Mouse (Mus musculus) bone marrow macrophage, adult 2 months (primary cell): Measurements from ENCODE around the gene Bmpr2. TPM values are rescaled to one million over a fixed set of nuclear protein-coding genes. Genes with fewer than 3 reads are reported as not detected.
A peak's percentile ranks its signal among the peaks of the same experiment; 100 is the strongest.

Experiments
- H3K27ac ChIP-seq: 2 replicates; pipeline ENCODE4 v1.5.1; 2012; ENCODE audit warnings: low read depth, low read length; ENCODE audit not compliant: insufficient read depth
- H3K4me1 ChIP-seq: 2 replicates; pipeline ENCODE4 v1.6.1; 2012; ENCODE audit warnings: low read length; ENCODE audit not compliant: control insufficient read depth, insufficient read depth
- H3K4me3 ChIP-seq: 2 replicates; pipeline ENCODE4 v1.5.1; 2012; ENCODE audit warnings: mild to moderate bottlenecking, low read length, moderate library complexity; ENCODE audit not compliant: insufficient read depth
- CTCF ChIP-seq: IDR thresholded peaks from 2 replicates; pipeline ENCODE4 v1.5.1; 2012; ENCODE audit warnings: low read depth, mild to moderate bottlenecking, low read length, moderate library complexity
- POLR2A ChIP-seq: IDR thresholded peaks from 2 replicates; pipeline ENCODE4 v1.6.1; 2012; ENCODE audit warnings: mild to moderate bottlenecking, low read depth, low read length, borderline replicate concordance
- polyA plus RNA-seq: library from polyadenylated mRNA; stranded (reverse); fragments of >200 nt; gene quantifications from 2 replicates; pipeline ENCODE4 v1.2.4, GENCODE M21; 2012; ENCODE audit not compliant: missing spikeins, insufficient read depth, insufficient read length

Gene Bmpr2
- polyA plus RNA-seq, 1 experiment = 26.0 TPM

DNA sequence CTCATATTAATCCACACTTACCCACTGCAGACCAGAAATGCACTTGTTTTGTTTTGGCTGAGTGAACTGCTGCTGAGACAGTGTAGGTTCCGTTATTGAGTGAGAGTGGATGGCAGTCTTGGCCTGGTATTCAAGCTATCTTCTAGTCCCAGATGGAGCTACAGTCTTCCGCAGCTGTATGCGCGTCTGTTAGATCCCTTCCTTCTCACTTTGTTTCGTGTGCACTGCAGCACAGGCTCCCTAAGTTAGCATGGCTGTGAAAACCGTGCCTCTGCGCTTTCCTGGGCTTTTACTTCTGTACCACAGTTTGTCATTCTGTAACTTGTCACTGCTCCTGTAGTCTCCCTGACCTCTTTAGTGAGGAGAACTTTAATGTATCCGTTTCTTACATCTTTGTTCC lies 85.1 kb downstream of the Bmpr2 start:
- no peak overlapping the region for H3K4me3 ChIP-seq
- H3K4me1 ChIP-seq = no peaks in the 10 kb centered on the region
- TF ChIP-seq POLR2A (no peak), CTCF (no peak)
- H3K27ac ChIP-seq = no peak overlapping the region

DNA sequence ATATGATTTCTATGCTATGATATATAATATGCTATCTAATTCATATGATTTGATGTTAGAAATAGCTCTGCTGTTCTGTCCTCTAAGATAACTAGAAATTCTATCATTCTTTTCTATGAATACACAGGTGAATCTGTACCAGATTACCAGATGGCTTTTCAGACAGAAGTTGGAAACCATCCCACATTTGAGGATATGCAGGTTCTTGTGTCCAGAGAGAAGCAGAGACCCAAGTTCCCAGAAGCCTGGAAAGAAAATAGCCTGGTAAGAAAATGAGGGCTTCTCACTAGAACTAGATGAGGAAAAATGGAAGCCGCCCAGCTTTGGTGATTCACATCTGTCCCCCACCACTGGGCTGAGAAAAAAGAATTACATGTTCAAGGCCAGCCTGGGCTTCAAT lies 95.8 kb downstream of the Bmpr2 start:
- TF ChIP-seq POLR2A = no peak
- TF ChIP-seq CTCF = no peak
- H3K4me3 ChIP-seq = no peak overlapping the region
- no peak overlapping the region for H3K27ac ChIP-seq
- H3K4me1 ChIP-seq = no peaks in the 10 kb centered on the region

DNA sequence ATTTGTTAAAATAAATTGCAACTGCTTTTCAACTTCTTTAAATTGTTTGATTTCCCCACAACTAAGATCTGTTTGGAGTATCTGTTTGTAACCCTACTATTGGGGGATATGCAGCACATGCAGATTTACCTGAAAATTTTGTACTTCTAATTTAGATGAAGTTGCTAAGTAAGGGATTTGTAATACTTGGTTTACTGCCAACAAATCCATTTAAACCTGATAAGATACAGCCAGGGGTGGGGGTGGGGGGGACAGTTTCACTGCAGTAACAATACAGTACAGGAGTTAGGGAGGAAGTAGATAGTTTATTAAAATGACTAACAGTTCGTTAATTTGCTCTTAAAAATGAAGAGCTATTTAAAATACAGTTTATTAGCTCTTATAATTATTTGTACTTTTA lies 98.9 kb downstream of the Bmpr2 start:
- no peaks in the 10 kb centered on the region for H3K4me1 ChIP-seq
- H3K4me3 ChIP-seq = no peak overlapping the region
- no peak overlapping the region for H3K27ac ChIP-seq
- no peak for TF ChIP-seq POLR2A
- TF ChIP-seq CTCF = no peak

- H3K4me1 ChIP-seq = no peaks in the 10 kb centered on the region
- TF ChIP-seq POLR2A (no peak), CTCF (no peak)
- H3K4me3 ChIP-seq = no peak overlapping the region
- H3K27ac ChIP-seq = no peak overlapping the region
Measured at GRCm38 (mm10) chr1:59868041-59868440, 104.8 kb downstream of the Bmpr2 start.

DNA sequence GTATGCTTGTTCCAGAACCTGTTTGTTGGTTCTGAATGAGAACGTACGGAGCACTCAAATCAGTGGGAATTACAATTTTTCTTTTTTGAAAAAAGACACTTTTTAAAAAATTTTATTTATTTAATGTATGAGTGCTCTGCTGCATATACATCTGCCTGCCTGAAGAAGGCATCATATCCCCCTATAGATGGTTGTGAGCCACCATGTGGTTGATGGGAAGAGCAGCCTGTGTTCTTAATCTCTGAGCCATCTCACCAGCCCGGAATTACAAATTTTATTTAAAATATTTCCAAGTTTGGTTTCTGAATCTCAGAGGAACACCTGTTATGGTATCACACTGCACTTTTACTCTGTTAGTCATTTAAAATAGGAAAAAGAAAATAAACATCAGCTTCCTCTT lies 110.8 kb downstream of the Bmpr2 start:
- H3K4me3 ChIP-seq = no peak overlapping the region
- H3K27ac ChIP-seq = no peak overlapping the region
- H3K4me1 ChIP-seq = no peaks in the 10 kb centered on the region
- TF ChIP-seq CTCF (no peak), POLR2A (no peak)

DNA sequence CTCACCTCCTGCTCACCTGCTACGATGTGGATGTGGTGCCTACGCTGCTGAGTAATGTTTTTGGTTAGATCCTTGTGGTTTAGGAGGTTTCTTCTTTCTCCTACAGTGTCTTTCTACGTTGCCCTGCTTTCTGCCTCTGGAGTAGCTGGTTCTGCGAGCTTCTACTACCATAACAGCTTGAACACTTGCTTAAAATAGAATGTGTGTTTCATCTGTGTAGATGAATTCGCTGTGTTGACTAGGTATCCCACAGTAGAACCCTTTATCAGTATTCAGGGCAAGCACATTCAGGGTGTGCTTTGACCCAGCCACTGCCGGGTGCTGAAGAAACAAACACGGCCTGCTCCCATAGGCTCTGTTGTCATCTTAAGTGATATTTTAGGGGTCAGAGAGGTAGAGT lies 114.9 kb downstream of the Bmpr2 start:
- Histone ChIP-seq H3K4me1 (peaks cover 5% of the 10 kb centered on the region), H3K4me3 (no peak overlapping the region), H3K27ac (no peak overlapping the region)
- TF ChIP-seq POLR2A (no peak), CTCF (no peak)

DNA sequence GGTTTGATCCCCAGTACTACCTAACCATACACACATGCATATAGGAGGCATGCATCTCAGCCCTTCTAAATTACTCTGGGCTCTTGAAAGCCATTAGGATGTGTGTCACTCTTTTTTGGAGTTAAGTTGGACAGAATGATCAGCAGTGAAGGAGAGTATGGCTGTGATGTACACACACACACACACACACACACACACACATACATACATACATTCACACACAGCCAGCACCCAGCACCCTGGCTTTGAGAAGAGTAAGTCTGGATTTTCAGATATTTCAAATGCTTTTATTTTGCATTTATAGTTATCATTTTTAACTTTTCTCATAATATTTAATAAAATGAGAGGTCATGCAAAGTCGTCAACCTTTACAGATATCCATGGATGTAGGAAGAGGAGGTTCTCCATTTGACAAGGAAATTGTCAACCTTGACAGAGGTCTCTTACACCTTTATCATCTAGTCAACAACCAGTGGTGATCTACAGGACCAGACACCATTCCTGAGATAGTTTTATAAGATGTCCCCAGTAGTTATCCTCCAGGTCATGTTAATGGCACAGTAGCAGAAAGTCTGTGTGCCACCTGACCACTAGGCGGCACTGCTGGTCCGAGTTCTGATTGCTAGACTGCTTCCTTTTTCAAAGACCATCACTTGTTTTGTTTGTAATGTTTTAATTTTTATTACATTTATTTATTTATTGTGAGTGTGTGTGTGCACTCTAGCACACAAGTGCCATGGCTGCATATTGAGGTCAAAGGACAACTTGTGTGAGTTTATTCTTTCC lies 120.3 kb downstream of the Bmpr2 start:
- Histone ChIP-seq H3K4me1 (peaks cover 5% of the 10 kb centered on the region), H3K4me3 (no peak overlapping the region), H3K27ac (no peak overlapping the region)
- TF ChIP-seq CTCF (peak; percentile 89), POLR2A (no peak)

- Histone ChIP-seq H3K4me1 (no peaks in the 10 kb centered on the region), H3K27ac (no peak overlapping the region), H3K4me3 (no peak overlapping the region)
- no peak for TF ChIP-seq CTCF
- TF ChIP-seq POLR2A = no peak
Measured at GRCm38 (mm10) chr1:59886899-59887298, 123.7 kb downstream of the Bmpr2 start.

DNA sequence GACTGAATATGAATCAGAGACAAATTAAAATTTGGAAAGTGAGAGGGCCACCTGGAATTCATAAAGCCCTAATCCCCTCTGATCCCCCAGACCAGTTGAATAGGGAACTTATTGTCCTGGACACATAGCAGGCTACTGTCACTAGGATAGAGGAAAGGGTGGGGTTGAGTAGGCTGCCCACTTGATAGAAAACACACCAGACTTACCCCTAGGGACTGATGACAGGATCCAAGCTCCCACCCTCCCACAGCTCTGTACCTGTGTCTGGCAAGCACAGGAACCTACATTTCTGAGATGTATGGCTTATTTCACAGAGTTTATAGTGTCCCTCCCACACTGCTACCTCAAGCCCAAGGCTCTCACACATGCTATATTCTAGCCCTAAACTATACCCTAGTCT lies 124.8 kb downstream of the Bmpr2 start:
- no peak overlapping the region for H3K4me3 ChIP-seq
- TF ChIP-seq POLR2A = no peak
- TF ChIP-seq CTCF = no peak
- H3K4me1 ChIP-seq = no peaks in the 10 kb centered on the region
- H3K27ac ChIP-seq = no peak overlapping the region

DNA sequence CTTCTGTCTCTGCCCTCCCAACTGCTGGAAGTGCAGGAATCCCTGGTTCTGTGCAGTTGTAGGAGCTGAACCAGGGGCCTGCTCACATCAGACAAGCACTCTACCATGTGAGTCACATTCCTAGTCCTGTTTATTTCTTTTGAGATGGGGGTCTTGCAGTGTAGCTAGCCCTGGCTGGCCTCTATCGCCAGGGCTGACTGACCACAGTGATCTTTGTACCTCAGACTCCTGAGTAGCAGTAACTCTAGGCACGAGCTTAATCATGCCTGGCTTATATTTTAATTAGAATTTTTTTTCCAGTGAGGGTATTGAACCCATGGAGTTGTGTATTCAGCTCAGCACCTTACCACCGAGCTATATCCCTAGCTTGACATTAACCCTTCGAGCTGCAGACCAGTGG lies 128.0 kb downstream of the Bmpr2 start:
- Histone ChIP-seq H3K4me3 (no peak overlapping the region), H3K27ac (no peak overlapping the region), H3K4me1 (peaks cover 14% of the 10 kb centered on the region)
- TF ChIP-seq CTCF (no peak), POLR2A (no peak)

DNA sequence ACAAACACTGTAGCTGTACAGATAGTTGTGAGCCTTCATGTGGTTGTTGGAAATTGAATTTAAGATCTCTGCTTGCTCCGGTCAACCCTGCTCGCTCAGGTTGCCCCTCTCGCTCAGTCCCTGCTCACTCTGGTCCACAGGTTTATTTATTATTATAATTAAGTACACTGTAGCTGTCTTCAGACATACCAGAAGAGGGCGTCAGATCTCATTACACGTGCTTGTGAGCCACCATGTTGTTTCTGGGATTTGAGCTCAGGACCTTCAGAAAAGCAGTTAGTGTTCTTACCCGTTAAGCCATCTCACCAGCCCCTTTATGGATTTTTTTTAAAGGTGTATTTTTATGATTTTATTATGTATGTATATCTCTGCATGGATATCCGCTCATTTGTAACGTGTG lies 129.6 kb downstream of the Bmpr2 start:
- TF ChIP-seq CTCF = no peak
- no peak for TF ChIP-seq POLR2A
- Histone ChIP-seq H3K4me1 (peaks cover 14% of the 10 kb centered on the region), H3K4me3 (no peak overlapping the region), H3K27ac (no peak overlapping the region)
